Mouse (Mus musculus): ENCODE measurements around the gene Hes1. TPM values are rescaled to one million over a fixed set of nuclear protein-coding genes. Genes with fewer than 3 reads are reported as not detected.
A peak's percentile ranks its signal among the peaks of the same experiment; 100 is the strongest.

The Hes1 gene
- polyA plus RNA-seq, 1 experiment from 2014 or later = 68.7 TPM

DNA sequence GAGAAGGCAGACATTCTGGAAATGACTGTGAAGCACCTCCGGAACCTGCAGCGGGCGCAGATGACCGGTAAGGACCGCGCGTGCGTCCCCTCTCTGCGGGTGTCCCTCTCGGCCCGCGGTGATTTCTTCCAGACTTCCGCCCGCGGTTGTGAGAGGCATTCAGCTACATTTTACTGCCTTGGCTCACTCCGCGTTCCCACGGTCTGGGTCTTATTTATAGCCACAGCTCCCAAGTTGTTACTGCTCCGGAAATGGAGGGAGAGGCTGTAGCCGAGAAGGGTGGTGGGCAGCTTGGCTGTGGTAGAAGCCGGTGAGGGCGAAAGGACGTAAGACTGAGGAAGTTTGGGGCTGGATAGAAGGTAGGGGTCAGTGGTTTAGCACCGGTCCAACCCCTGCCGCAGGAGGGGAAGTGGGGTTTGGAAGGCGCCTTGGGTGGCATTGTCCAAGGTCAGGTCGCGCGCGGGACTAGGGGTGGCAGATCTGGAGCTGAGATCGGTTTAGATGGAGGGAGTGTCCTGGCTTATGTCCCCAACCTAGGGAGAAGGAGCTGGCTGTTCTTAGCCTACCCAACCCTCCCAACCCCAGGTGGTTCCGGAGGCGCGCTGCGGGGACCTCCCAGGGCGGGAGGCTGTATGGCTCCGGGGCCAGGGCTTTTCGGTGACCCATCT is 2.1 kb downstream of the Hes1 start:
- under 1% methylated on average over 38 of the region's 38 CpGs for WGBS
- Histone ChIP-seq H3K9ac (ENCODE audit: low read depth, low read length) (peak overlapping the region; percentile 91), H3K9me3 (ENCODE audit: control insufficient read depth, low read length) (no peaks in the 10 kb centered on the region), H3K4me2 (replicated peaks; ENCODE audit: low read depth, low read length) (peak overlapping the region; percentile 90), H3K27ac (ENCODE audit: low read depth, low read length) (peak overlapping the region; percentile 97), H3K27me3 (ENCODE audit: control insufficient read depth, insufficient read depth, low read length) (no peaks in the 10 kb centered on the region), H3K4me3 (ENCODE audit: low read length) (peak overlapping the region; percentile 85), H3K36me3 (ENCODE audit: control insufficient read depth, insufficient read depth, low read length) (peaks cover 6% of the 10 kb centered on the region; the same call in 1 of the 2 replicates), H3K4me1 (ENCODE audit: control insufficient read depth, insufficient read depth, low read length) (peaks cover 46% of the 10 kb centered on the region)
- no peak for ATAC-seq (ENCODE audit: low FRiP score, low TSS enrichment)

DNA sequence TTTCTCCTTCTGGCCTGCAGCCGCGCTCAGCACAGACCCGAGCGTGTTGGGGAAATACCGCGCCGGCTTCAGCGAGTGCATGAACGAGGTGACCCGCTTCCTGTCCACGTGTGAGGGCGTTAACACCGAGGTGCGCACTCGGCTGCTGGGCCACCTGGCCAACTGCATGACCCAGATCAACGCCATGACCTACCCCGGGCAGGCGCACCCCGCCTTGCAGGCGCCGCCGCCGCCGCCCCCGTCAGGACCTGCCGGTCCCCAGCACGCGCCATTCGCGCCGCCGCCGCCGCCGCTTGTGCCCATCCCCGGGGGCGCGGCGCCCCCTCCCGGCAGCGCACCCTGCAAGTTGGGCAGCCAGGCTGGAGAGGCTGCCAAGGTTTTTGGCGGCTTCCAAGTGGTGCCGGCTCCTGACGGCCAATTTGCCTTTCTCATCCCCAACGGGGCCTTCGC is 2.7 kb downstream of the Hes1 start:
- H3K36me3 ChIP-seq (ENCODE audit: control insufficient read depth, insufficient read depth, low read length) = peaks cover 6% of the 10 kb centered on the region; the same call in 1 of the 2 replicates
- H3K4me3 ChIP-seq (ENCODE audit: low read length) = peak overlapping the region; percentile 85
- ATAC-seq (ENCODE audit: low FRiP score, low TSS enrichment) = no peak
- H3K9me3 ChIP-seq (ENCODE audit: control insufficient read depth, low read length) = no peaks in the 10 kb centered on the region
- H3K4me2 ChIP-seq (replicated peaks; ENCODE audit: low read depth, low read length) = peak overlapping the region; percentile 90
- WGBS = under 1% methylated on average over 44 of the region's 46 CpGs
- H3K9ac ChIP-seq (ENCODE audit: low read depth, low read length) = peak overlapping the region; percentile 91
- H3K27me3 ChIP-seq (ENCODE audit: control insufficient read depth, insufficient read depth, low read length) = no peaks in the 10 kb centered on the region
- peak overlapping the region; percentile 97 for H3K27ac ChIP-seq (ENCODE audit: low read depth, low read length)
- peaks cover 44% of the 10 kb centered on the region for H3K4me1 ChIP-seq (ENCODE audit: control insufficient read depth, insufficient read depth, low read length)

DNA sequence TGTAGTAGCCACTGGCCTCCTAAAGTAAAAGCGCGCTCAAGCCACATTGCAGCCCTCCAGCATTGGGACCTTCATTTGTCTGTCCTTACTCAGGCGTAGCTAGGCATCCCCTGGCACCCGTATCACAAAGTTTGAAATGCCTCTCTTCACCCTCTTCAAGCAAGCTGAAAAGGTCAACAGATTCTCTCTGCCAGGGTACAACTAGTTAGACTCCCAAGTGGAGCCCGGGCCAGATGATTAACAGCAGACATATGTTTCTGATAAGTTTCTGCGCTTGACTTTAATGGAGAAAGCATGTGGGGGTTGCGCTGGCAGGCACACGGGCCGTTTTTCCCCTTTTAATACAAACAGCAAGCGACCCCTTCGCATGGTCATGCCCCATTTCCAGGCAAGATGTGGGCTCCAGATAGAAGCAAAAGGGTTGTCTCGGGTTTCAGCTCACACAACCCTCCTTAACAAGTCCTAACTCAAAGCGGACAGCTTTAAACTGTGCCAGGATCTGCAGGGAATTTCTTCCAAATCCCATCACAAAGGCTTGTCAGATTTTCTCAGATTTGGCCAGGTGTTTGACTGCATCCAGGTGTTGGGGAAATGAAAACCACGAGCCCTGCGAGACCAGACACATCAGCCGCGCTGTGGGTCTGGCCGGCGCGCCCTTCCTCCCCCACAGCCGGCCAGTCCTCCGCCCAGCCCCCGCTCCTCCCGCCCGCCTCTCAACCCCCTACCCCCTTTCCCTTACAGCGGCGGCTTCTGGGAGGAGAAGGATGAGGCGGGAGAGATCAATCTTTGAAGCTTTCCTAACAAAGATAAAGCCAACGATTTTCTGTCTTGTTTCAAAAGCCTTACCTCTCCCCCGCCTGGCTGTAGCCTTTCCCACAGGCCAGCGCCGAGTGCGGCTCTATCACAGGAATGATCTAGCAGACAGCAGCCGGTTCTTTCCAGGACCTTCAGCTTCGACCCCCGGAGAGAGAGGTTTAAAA is 4.1 kb downstream of the Hes1 start:
- peak overlapping the region; percentile 80 for H3K27ac ChIP-seq (ENCODE audit: low read depth, low read length)
- peak overlapping the region; percentile 90 for H3K4me2 ChIP-seq (replicated peaks; ENCODE audit: low read depth, low read length)
- peak overlapping the region; percentile 35 for H3K4me3 ChIP-seq (ENCODE audit: low read length)
- no peaks in the 10 kb centered on the region for H3K27me3 ChIP-seq (ENCODE audit: control insufficient read depth, insufficient read depth, low read length)
- no peak for ATAC-seq (ENCODE audit: low FRiP score, low TSS enrichment)
- peaks cover 6% of the 10 kb centered on the region; the same call in 1 of the 2 replicates for H3K36me3 ChIP-seq (ENCODE audit: control insufficient read depth, insufficient read depth, low read length)
- under 1% methylated on average over 36 of the region's 36 CpGs for WGBS
- H3K9ac ChIP-seq (ENCODE audit: low read depth, low read length) = peak overlapping the region; percentile 64
- no peaks in the 10 kb centered on the region for H3K9me3 ChIP-seq (ENCODE audit: control insufficient read depth, low read length)
- H3K4me1 ChIP-seq (ENCODE audit: control insufficient read depth, insufficient read depth, low read length) = peaks cover 32% of the 10 kb centered on the region

DNA sequence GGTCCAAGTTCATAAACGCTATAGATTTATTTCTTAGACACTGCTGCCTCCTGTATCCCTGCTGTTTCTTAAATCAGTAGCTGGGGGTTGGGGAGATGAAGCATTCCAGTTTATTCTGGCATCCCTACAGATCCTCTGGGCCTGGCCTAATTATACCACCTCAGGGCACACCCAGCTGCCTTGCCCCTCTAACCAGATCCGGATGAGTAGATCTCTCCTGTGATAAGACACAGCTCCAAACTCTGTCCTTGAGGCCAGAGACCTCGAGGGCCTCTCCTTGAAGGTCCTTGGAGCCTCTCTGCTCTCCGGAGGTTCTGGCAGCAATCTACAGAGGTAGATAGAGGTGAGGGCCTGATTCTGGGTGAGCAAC is 5.4 kb downstream of the Hes1 start:
- Histone ChIP-seq H3K9me3 (ENCODE audit: control insufficient read depth, low read length) (no peaks in the 10 kb centered on the region), H3K27me3 (ENCODE audit: control insufficient read depth, insufficient read depth, low read length) (no peaks in the 10 kb centered on the region), H3K36me3 (ENCODE audit: control insufficient read depth, insufficient read depth, low read length) (peaks cover 6% of the 10 kb centered on the region; the same call in 1 of the 2 replicates), H3K27ac (ENCODE audit: low read depth, low read length) (peak overlapping the region; percentile 98), H3K9ac (ENCODE audit: low read depth, low read length) (peak overlapping the region; percentile 67), H3K4me3 (ENCODE audit: low read length) (peak overlapping the region; percentile 41), H3K4me1 (ENCODE audit: control insufficient read depth, insufficient read depth, low read length) (peaks cover 28% of the 10 kb centered on the region), H3K4me2 (replicated peaks; ENCODE audit: low read depth, low read length) (peak overlapping the region; percentile 53)
- 2% methylated on average over 4 of the region's 4 CpGs for WGBS
- peak; percentile 0; the same call in 1 of the 2 replicates for ATAC-seq (ENCODE audit: low FRiP score, low TSS enrichment)

DNA sequence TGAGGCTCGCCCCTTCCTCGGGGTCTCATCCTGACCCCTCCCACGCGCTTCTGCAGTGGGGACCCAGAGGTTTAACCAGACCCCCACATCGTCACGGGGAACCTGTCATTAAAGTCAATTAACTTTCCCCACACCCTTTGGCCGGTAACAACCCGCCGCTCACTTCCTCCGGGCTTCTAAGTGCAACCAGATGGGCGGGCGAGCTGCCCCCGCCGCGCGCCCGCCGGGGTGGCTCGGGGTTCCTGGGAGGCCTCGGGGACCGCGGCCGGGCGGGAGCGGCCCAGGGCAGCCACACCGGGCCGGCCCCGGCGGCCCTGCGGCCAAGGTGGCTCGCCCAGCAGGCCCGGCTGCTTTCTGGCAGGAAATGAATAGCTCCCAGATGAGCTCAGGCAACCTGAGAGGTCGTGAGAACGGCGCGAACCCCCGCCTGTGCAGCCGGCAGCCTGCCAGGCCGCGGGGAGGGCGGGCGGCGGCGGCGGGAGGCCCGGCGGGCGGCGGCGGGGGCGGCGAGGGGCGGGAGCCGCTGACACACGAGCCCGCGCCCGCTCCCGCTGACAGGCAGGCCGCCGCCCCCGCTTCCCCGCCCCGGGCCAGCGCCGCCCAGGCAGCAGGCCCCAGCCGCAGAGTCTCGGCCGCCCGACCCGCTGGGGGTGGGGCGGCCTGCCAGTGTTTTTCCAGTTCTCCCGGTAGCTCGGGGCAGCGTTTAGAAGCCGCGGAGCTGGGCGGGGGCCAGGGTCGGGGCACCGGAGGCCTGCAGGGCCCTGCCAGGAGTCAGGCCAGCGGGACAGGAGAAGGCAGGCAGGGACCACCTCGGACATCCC is 6.0 kb downstream of the Hes1 start:
- peaks cover 27% of the 10 kb centered on the region for H3K4me1 ChIP-seq (ENCODE audit: control insufficient read depth, insufficient read depth, low read length)
- peak overlapping the region; percentile 67 for H3K9ac ChIP-seq (ENCODE audit: low read depth, low read length)
- H3K9me3 ChIP-seq (ENCODE audit: control insufficient read depth, low read length) = no peaks in the 10 kb centered on the region
- no peaks in the 10 kb centered on the region for H3K27me3 ChIP-seq (ENCODE audit: control insufficient read depth, insufficient read depth, low read length)
- peaks cover 6% of the 10 kb centered on the region; the same call in 1 of the 2 replicates for H3K36me3 ChIP-seq (ENCODE audit: control insufficient read depth, insufficient read depth, low read length)
- H3K4me3 ChIP-seq (ENCODE audit: low read length) = peak overlapping the region; percentile 41
- H3K4me2 ChIP-seq (replicated peaks; ENCODE audit: low read depth, low read length) = peak overlapping the region; percentile 53
- peak; percentile 78 for ATAC-seq (ENCODE audit: low FRiP score, low TSS enrichment)
- H3K27ac ChIP-seq (ENCODE audit: low read depth, low read length) = peak overlapping the region; percentile 98
- WGBS = 1% methylated on average over 71 of the region's 82 CpGs

DNA sequence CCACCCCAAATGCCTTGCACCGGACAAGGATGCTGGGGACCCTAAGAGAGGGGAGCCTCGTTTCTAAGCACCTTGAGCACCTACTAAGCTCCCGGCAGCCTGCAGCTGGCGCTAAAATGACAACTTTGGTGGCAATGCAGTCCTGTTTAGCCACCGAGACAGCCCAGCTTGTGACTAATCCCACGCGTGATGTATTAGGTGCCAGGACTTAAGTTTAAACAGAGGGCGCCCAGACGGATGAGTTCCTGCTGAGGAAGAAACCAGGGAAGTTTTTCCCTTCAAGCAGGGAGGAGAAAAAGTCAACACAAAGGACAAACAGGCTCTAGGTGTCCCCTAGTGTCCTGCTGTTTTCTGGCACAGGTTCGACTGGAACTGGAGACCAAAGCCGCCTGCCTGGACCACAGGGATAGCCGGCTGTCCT is 6.6 kb downstream of the Hes1 start:
- Histone ChIP-seq H3K9ac (ENCODE audit: low read depth, low read length) (peak overlapping the region; percentile 67), H3K4me1 (ENCODE audit: control insufficient read depth, insufficient read depth, low read length) (peaks cover 27% of the 10 kb centered on the region), H3K4me2 (replicated peaks; ENCODE audit: low read depth, low read length) (peak overlapping the region; percentile 53), H3K27ac (ENCODE audit: low read depth, low read length) (peak overlapping the region; percentile 98), H3K27me3 (ENCODE audit: control insufficient read depth, insufficient read depth, low read length) (no peaks in the 10 kb centered on the region), H3K9me3 (ENCODE audit: control insufficient read depth, low read length) (no peaks in the 10 kb centered on the region), H3K4me3 (ENCODE audit: low read length) (peak overlapping the region; percentile 41), H3K36me3 (ENCODE audit: control insufficient read depth, insufficient read depth, low read length) (peaks cover 6% of the 10 kb centered on the region; the same call in 1 of the 2 replicates)
- no peak for ATAC-seq (ENCODE audit: low FRiP score, low TSS enrichment)
- WGBS = 4% methylated on average over 12 of the region's 12 CpGs

DNA sequence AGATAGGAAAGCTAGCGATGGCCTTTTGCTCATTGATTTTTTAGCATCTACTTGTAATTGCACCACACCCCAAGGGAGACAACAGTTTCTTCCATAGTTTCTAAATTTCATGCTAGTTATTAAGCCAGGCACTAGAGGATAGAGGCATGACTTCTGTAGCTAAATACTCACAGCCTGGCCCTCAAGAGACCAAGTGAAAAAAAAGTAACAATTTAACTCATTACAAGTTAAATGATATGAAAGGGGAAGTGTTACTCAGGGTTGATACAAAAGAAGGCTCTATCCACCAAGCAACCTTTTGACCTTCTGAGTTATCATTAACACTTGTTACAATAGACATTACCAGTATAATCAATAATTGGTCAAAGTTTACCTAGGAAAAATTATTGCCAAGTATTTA is 9.1 kb downstream of the Hes1 start:
- no peak overlapping the region for H3K4me2 ChIP-seq (replicated peaks; ENCODE audit: low read depth, low read length)
- WGBS = 97% methylated on average over 1 of the region's 1 CpGs

DNA sequence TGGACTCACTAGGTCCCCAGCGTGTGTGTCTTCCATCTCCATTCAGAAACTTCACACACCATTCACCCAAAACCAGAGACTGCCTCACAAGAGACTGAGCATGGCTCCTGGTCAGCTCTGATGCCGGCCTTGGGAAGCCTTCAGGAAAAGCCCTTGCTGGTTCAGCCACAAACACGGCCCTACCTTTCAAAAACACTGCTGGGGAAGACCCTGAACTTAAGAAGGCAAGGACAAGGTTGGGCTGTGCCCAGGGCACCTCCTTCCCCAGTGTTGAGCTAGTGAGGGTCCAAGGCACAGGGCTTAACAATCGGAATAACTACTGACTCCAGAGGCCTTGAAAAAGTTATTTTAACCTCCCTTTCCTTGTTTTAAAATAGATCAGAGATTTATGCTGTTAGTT is 17.3 kb downstream of the Hes1 start:
- Histone ChIP-seq H3K4me2 (replicated peaks; ENCODE audit: low read depth, low read length) (no peak overlapping the region), H3K27ac (ENCODE audit: low read depth, low read length) (peak overlapping the region; percentile 83), H3K27me3 (ENCODE audit: control insufficient read depth, insufficient read depth, low read length) (no peaks in the 10 kb centered on the region), H3K36me3 (ENCODE audit: control insufficient read depth, insufficient read depth, low read length) (no peaks in the 10 kb centered on the region), H3K9me3 (ENCODE audit: control insufficient read depth, low read length) (no peaks in the 10 kb centered on the region; the same call in 1 of the 2 replicates), H3K4me1 (ENCODE audit: control insufficient read depth, insufficient read depth, low read length) (peaks cover 29% of the 10 kb centered on the region), H3K9ac (ENCODE audit: low read depth, low read length) (0 out of 2 replicates have a peak overlapping the region, but pooled peaks have one; percentile 2), H3K4me3 (ENCODE audit: low read length) (no peak overlapping the region)
- ATAC-seq (ENCODE audit: low FRiP score, low TSS enrichment) = no peak
- WGBS = 31% methylated on average over 4 of the region's 4 CpGs

More for the DNA sequence above, 9.1 kb downstream of the Hes1 start:
- Histone ChIP-seq H3K27me3 (ENCODE audit: control insufficient read depth, insufficient read depth, low read length) (no peaks in the 10 kb centered on the region), H3K9me3 (ENCODE audit: control insufficient read depth, low read length) (no peaks in the 10 kb centered on the region; the same call in 1 of the 2 replicates), H3K9ac (ENCODE audit: low read depth, low read length) (no peak overlapping the region), H3K4me3 (ENCODE audit: low read length) (no peak overlapping the region), H3K4me1 (ENCODE audit: control insufficient read depth, insufficient read depth, low read length) (peaks cover 21% of the 10 kb centered on the region), H3K36me3 (ENCODE audit: control insufficient read depth, insufficient read depth, low read length) (no peaks in the 10 kb centered on the region), H3K27ac (ENCODE audit: low read depth, low read length) (no peak overlapping the region)
- no peak for ATAC-seq (ENCODE audit: low FRiP score, low TSS enrichment)

Data from kidney, embryonic 14.5 days (tissue).